Mouse (Mus musculus) bone marrow macrophage, adult 2 months (primary cell): ENCODE results near the gene 4930430F08Rik.
"Not testable (repeated sequence)": the region's sequence is repeated elsewhere in the genome, so short reads cannot be mapped to it uniquely, and the experiment has no call there.

Experiments
- CTCF ChIP-seq: IDR thresholded peaks from 2 replicates; pipeline ENCODE4 v1.5.1; 2012; ENCODE audit warnings: low read depth, mild to moderate bottlenecking, low read length, moderate library complexity
- POLR2A ChIP-seq: IDR thresholded peaks from 2 replicates; pipeline ENCODE4 v1.6.1; 2012; ENCODE audit warnings: mild to moderate bottlenecking, low read depth, low read length, borderline replicate concordance

DNA sequence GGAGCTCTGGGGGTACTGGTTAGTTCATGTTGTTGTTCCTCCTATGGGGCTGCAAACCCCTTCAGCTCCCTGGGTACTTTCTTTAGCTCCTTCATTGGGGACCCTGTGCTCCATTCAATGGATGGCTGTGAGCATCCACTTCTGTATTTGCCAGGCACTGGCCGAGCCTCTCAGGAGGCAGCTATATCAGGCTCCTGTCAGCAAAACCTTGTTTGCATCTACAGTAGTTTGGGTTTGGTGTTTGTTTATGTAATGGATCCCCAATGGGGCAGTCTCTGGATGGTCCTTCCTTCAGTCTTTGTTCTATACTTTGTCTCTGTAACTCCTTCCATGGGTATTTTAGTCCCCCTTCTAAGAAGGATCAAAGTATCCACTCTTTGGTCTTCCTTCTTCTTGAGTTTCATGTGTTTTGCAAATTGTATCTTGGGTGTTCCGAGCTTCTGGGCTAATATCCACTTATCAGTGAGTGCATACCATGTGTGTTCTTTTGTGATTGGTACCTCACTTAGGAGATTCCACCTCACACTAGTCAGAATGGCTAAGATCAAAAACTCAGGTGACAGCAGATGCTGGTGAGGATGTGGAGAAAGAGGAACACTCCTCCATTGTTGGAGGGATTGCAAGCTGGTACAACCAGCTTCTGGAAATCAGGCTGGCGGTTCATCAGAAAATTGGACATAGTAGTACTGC, 29.9 kb downstream of the 4930430F08Rik start:
- TF ChIP-seq POLR2A, CTCF: not testable (repeated sequence)
